Mouse (Mus musculus) testis, adult 2 months (tissue): ENCODE measurements around the gene Trappc1. TPM values are rescaled to one million over a fixed set of nuclear protein-coding genes. Genes with fewer than 3 reads are reported as not detected.

Experiments used
- H3K27ac ChIP-seq: fragments of 200-500 bp; 2 replicates; pipeline ENCODE4 v1.5.1; 2012; ENCODE audit warnings: low read depth, low read length; ENCODE audit not compliant: control insufficient read depth, insufficient read depth
- H3K27me3 ChIP-seq: fragments of 200-500 bp; 2 replicates; pipeline ENCODE4 v1.6.1; 2012; ENCODE audit warnings: mild to moderate bottlenecking, low read length, moderate library complexity; ENCODE audit not compliant: control insufficient read depth, insufficient read depth
- H3K36me3 ChIP-seq: fragments of 200-500 bp; 2 replicates; pipeline ENCODE4 v1.6.1; 2012; ENCODE audit warnings: mild to moderate bottlenecking, low read length; ENCODE audit not compliant: control insufficient read depth, insufficient read depth
- H3K4me1 ChIP-seq: fragments of 200-500 bp; 2 replicates; pipeline ENCODE4 v1.6.1; 2012; ENCODE audit warnings: low read length; ENCODE audit not compliant: control insufficient read depth, insufficient read depth
- H3K4me3 ChIP-seq: fragments of 200-500 bp; 2 replicates; pipeline ENCODE4 v1.5.1; 2012; ENCODE audit warnings: low read depth, mild to moderate bottlenecking, low read length, moderate library complexity, mixed read lengths; ENCODE audit not compliant: control insufficient read depth
- CTCF ChIP-seq: fragments of 200-500 bp; IDR thresholded peaks from 2 replicates; pipeline ENCODE4 v1.5.1; 2012; ENCODE audit warnings: low read depth, mild to moderate bottlenecking, inconsistent platforms, low read length, moderate library complexity; ENCODE audit not compliant: control insufficient read depth, insufficient read depth, insufficient replicate concordance
- POLR2A ChIP-seq: fragments of 200-500 bp; IDR thresholded peaks from 2 replicates; pipeline ENCODE4 v1.6.1; 2012; ENCODE audit warnings: low read depth, mild to moderate bottlenecking, inconsistent platforms, low read length, moderate library complexity; ENCODE audit not compliant: control insufficient read depth
- polyA plus RNA-seq: library from polyadenylated mRNA; depleted of rRNA; stranded (reverse); fragments of >200 nt; gene quantifications from 2 replicates; pipeline ENCODE4 v1.2.3, GENCODE M21; 2012; rRNA removed

Trappc1 gene
- polyA plus RNA-seq, 1 experiment = 25.5 TPM

DNA sequence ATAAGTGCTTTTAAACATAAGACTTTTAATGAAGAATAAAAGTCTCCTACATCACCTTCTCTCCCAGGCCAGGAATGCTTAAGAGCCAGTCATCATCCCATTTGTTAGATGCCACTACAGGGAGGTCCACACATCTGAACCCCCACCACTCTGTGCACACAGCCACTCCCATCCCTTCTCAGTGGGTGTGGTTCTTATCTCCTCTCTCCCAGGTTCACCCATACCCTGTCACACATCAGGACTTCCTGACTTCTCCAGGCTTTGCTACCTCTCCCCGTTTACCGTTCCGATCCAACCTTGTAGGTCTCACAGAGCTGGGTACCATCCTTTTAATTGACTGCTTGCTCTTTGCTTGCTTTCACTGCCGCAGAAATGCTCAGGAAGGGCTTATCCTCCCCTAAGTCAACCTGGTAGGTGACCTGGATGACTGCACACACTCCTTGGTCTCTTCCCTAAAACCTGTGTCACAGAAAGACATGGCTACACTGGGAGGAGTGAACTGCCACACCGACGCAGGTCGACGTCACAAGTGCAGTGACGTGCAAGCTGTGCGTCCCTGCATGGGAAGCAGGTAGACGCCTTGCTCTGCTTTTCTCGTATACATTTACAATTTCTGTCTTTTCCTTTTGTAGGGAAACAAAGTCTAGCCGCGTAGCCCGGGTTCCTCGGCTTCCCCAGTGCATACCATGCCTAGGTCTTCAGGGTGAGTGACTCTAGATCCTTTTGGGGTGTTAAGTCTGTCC, 49.6 kb downstream of the Trappc1 start:
- H3K36me3 ChIP-seq = peaks cover 2% of the 10 kb centered on the region; the same call in 1 of the 2 replicates
- peaks cover 2% of the 10 kb centered on the region; the same call in 1 of the 2 replicates for H3K4me1 ChIP-seq
- H3K27ac ChIP-seq = no peak overlapping the region
- no peaks in the 10 kb centered on the region for H3K27me3 ChIP-seq
- TF ChIP-seq POLR2A = no peak
- no peak for TF ChIP-seq CTCF
- no peak overlapping the region for H3K4me3 ChIP-seq

Other genes with a start within 250 kb of the Trappc1 start
- gene Vamp2, start 235.5 kb upstream of the Trappc1 start, polyA plus RNA-seq = 36.3 and 43.1 TPM in 2 replicates
- 103 and 106 TPM in 2 replicates for gene Per1, start 228.8 kb upstream of the Trappc1 start, polyA plus RNA-seq
- 0.17 TPM in 2 replicates for gene Hes7, start 203.6 kb upstream of the Trappc1 start, polyA plus RNA-seq
- gene 9130213A22Rik, start 201.4 kb upstream of the Trappc1 start, polyA plus RNA-seq = 0.24 and 0.28 TPM in 2 replicates
- gene Aloxe3, start 198.1 kb upstream of the Trappc1 start, polyA plus RNA-seq = 6.1 and 7.0 TPM in 2 replicates
- 0.29 and 0.49 TPM in 2 replicates for gene Alox12b, start 167.0 kb upstream of the Trappc1 start, polyA plus RNA-seq
- 0.05 and 0.06 TPM in 2 replicates for gene Alox8, start 126.1 kb upstream of the Trappc1 start, polyA plus RNA-seq
- 0.16 and 0.17 TPM in 2 replicates for gene Gucy2e, start 86.9 kb upstream of the Trappc1 start, polyA plus RNA-seq
- gene Cntrob, start 205 bp upstream of the Trappc1 start, polyA plus RNA-seq = 20.6 and 21.6 TPM in 2 replicates
- gene Kcnab3, start 2.3 kb downstream of the Trappc1 start, polyA plus RNA-seq = 12.1 and 12.2 TPM in 2 replicates
- gene Rnf227, start 16.5 kb downstream of the Trappc1 start, polyA plus RNA-seq = 4.4 and 5.7 TPM in 2 replicates
- gene Chd3, start 45.4 kb downstream of the Trappc1 start, polyA plus RNA-seq = 49.4 and 52.5 TPM in 2 replicates
- gene Naa38, start 71.5 kb downstream of the Trappc1 start, polyA plus RNA-seq = 325 and 343 TPM in 2 replicates
- 35.3 and 42.5 TPM in 2 replicates for gene Cyb5d1, start 71.7 kb downstream of the Trappc1 start, polyA plus RNA-seq
- gene Tmem88, start 74.3 kb downstream of the Trappc1 start, polyA plus RNA-seq = 2.0 and 2.4 TPM in 2 replicates
- 8.0 and 8.6 TPM in 2 replicates for gene Kdm6b, start 89.7 kb downstream of the Trappc1 start, polyA plus RNA-seq
- gene Dnah2, start 225.1 kb downstream of the Trappc1 start, polyA plus RNA-seq = 39.3 and 42.7 TPM in 2 replicates
- gene Efnb3, start 236.2 kb downstream of the Trappc1 start, polyA plus RNA-seq = 2.7 and 3.3 TPM in 2 replicates